Mouse (Mus musculus) liver, adult (tissue): ENCODE data around the gene Steap3.

Experiments
- GATA4 ChIP-seq: IDR thresholded peaks from 2 replicates; pipeline ENCODE4 v1.6.1; 2014; ENCODE audit warnings: mild to moderate bottlenecking, low read length; ENCODE audit not compliant: insufficient replicate concordance

Steap3 gene

DNA sequence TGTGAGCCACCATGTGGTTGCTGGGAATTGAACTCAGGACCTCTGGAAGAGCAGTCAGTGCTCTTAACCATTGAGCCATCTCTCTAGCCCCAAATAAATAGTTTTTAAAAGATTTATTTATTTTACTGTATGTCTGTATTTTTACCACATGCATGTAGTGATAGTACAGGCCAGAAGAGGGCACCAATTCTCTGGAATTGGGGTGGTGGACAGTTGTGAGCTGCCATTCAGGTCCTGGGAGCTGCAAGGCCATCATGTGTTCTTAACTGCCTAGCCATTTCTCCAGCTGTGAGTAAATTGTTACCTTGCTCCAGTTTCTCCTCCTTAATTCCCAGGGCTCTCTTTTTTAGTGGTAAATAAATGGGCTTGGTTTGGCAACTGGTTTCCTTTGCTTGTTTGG lies 118.3 kb downstream of the Steap3 start:
- TF ChIP-seq GATA4: no peak

DNA sequence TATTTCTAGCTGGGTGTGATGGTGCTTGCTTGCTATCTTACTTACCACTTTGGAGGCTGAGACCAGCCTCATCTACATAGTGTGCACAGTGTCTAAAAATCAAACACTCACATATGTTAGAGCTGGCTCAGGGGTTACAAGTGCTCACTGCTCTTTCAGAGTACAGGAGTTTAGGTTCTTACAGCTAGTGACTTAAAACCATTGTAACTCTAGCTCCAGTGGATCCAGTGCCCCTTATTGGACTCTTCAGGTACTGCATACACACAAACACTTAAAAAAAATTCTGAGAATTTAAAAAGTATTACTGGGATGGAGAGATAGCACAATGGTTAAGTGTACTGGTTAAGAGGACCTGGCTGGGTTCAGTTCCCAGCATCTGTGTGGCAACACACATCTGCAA lies 125.5 kb downstream of the Steap3 start:
- no peak for TF ChIP-seq GATA4

DNA sequence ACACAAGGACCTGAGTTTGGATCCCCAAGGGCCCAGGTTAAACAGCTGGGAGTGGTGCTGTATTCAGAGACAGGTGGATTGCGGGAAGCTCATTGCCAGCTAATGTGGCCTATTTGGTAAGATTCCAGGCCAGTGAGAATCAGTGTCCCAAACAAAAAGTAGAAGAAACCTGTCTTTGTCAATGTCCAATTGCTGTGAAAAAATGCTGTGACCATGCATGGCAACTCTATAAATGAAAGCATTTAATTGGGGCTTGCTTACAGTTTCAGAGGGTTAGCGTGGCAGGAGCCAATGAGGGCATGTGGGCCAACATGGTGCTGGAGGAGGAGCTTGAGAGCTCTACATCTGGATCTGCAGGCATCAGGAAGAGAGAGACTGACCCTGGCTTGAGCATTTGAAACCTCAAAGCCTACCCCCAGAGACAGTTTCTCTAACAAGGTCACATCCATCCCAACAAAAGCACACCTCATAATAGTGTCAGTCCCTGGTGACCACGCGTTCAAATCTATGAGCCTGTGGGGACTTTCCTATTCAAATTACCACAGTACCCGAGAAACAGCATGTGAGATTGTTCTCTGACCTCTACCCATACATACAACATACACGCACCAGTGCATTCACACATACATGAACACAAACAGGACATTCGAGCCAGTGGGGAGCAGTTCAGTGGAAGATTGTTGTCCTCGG lies 126.8 kb downstream of the Steap3 start:
- TF ChIP-seq GATA4: no peak

DNA sequence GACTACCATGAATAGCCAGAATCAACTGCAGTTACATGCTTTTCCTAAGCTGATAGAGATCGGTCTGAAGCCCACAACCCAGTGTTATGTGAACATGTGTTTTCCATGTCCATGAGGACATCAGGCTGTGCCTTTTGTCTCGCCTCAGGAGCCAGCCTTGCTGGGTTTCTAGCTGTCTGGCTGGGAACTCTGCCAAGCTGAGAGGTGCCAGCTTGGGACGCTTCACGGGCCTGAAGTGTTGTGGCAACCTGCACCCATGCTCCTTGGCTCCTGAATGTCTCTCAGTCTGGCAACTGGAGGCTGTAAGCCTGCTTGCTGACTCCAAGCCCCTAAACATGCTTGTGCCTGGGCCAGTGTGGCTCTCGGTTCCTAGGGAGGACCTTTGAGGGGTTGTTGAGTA lies 130.0 kb downstream of the Steap3 start:
- no peak for TF ChIP-seq GATA4
